Mouse (Mus musculus) brain, embryonic 18.5 days (tissue): ENCODE data around the gene Dnajc5.

Experiments used
- DNase-seq: peaks from one replicate; pipeline ENCODE4 v3.0.0-alpha.2; 2012; ENCODE audit warnings: low read depth, low spot score

Gene Dnajc5

GRCm38 (mm10) chr2:181511231-181511630 is 9.1 kb upstream of the Dnajc5 start:
- no peak for DNase-seq

DNA sequence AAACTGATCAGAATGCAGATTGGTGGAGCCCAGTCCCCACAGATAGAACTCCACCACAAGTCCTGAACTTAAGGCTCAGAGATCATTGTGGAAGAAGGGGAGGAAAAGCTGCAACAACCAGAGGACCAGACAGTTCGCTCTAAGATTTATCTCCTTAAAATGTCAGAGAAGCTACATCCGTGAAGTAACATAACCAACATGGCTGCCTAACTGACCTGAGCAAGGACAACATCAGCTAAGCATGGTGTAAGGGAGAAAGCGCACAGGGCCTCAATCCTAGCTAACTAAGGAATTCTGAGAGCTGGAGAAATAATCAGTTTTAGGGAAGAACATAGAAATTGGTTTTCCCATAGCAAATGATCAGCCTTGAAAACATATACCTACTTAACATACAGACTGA is 1.1 kb upstream of the Dnajc5 start:
- no peak for DNase-seq

DNA sequence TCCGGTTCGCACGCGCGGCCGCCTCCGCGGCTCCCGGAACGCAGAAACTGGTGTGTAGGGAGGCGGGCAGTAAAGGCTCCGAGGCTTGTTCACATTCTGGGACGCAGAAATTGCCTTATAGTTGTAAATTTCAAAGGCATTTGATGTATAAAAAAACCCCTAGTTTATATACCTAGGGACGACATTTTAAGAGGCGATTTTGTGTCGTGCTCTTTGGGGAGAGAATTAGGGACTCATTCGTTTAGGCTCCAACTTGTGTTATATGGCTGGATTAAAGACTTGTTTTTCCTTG is 597 bp downstream of the Dnajc5 start:
- DNase-seq, result no peak

- no peak for DNase-seq
These were observed 1.2 kb downstream of the Dnajc5 start for GRCm38 (mm10) chr2:181521491-181521890.

DNA sequence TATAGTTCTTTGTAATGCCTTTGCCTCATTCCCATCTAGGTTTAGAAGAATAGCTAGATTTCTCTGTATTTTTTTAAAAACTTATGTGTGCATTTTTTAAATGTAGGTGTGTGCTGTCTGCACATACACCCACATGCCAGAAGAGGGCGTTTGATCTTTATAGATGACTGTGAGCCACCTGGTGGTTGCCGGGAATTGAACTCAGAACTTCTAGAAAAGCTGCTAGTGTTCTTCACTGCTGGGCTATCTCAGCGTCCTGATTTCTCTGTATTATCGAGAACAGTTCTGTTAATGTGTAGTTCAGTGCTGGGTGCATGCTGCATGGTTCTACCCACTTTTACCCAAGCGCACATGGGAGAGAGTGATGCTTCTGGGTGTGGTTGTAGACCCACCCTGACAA is 2.5 kb downstream of the Dnajc5 start:
- DNase-seq, result no peak

DNA sequence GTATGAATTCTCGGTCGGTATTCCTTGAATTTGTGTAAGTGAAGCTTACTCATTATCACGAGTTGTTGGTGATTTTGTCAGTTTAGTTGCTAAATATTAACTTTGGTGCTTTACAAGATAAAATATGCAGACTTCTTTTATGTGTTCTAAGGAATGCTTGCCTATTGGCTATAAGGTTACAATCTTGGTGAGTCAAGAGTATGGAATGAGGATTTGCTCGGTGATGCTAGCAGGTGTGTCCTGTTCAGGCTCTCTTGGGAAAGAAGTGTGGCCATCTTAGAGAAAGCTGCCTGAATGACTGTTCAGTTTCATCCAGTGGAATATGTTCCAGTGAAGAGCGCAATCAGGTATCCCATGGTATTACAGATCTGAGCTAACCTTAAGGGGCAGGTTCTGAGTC is 5.2 kb downstream of the Dnajc5 start:
- no peak for DNase-seq

DNA sequence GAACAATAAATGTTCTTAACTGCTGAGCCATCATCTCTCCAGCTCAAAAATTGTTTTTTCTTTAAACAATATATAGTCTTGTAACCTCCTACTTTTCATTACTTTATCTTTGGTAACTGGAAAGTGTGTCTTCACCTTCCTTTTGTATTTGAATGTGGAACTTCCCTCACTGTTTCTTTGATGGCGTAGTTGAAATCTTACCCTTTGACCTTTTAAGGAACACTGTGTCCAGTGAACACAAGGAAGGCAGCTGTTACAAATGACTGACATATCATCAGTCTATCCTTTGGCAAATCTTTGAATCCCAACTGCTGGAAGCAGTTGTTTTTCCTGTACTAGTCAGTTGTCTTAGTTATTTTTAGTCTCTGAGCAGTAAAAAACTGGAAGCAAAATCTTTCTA is 8.8 kb downstream of the Dnajc5 start:
- DNase-seq, result no peak

DNA sequence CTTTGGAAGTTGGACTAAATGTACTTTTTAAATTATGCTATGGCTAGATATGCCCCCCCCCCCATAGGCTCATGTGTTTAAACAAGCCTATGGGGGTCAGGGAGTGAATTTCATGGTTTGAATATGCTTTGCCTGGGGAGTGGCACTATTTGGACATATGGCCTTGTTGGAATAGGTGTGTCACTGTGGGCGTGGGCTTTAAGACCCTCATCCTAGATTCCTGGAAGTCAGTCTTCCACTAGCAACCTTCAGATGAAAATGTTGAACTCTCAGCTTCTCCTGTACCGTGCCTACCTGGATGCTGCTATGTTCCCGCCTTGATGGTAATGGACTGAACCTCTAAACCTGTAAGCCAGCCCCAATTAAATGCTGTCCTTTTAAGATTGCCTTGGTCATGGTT is 12.3 kb downstream of the Dnajc5 start:
- DNase-seq, result no peak

GRCm38 (mm10) chr2:181536410-181536809 is 16.1 kb downstream of the Dnajc5 start:
- no peak for DNase-seq

DNA sequence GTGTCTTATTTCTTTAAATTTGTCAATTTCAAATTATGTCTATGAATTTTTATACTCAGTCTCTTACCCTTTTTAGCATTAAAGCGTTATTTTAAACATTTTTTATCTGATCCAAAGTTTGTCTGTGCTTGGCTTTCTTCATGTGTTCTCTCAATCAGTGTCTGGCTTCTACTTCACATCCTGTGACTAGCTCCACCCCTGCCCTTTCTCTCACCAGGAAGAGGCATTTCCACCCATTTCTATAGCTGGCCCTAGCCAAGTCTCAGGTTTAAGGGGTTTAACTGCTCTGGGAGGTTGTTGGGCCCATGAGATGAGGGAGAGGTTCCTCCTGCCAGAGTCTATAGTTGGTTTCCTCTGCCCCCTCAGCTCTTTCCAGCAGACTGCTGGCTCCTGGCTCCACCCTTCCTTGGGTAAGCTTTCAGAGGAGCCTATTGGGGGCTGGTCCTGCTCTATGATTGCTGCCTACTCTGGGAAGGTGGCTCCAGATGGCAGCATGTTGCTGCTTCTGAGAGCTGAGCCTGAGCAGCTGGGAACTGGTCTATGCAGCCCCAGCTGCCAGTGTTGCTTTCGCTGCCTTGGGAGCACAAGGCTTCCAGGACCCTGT is 17.3 kb downstream of the Dnajc5 start:
- no peak for DNase-seq

DNA sequence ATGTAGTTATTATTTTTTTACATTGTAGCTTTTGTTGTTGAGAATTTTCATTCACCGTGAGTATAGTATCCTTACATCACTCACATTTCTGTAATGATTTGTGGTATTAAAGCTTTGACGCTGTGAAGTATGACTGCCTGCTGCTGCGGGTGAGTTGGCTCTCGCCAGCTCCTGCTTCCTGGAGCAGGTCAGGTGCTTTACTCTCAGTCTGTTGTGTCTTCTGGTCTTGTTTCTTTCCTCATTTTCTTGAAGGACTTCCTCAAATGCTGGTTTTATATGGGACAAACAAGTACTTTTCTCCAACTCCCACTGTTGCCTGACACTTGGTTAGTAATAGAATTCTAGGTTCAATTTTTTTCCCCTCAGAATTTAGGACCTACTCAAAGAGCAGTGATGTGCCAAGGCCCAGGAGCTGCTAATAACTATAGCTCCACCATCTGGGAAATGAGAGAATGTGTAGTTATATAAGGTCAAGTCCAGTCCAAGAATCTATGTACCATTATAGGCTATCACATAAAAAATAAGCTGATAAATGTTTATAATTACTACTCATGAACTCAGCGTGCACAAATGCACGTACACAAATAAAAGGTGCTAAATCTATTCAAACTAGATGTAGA is 21.6 kb downstream of the Dnajc5 start:
- DNase-seq, result no peak

- DNase-seq, result no peak
These were observed 25.9 kb downstream of the Dnajc5 start for GRCm38 (mm10) chr2:181546142-181546541.

DNA sequence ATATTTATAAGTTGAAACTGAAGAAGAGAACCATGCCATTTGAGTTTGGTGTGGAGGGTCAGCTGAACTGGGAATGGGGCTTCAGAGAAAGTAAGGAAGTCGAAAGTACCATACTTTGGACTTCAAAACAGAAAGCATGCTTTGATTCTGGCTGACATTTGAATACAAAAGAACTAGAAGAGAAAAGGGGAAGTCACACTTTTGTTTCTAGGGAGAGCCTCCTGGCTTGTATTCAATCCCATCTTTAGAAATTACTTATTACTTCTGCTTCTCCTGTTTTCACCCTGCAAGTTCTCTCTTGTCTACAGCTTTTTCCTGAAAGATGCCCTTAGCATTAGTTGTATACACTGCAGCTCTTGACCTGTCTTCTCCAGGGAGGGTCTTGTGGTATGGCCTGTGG is 27.9 kb downstream of the Dnajc5 start:
- DNase-seq, result no peak

DNA sequence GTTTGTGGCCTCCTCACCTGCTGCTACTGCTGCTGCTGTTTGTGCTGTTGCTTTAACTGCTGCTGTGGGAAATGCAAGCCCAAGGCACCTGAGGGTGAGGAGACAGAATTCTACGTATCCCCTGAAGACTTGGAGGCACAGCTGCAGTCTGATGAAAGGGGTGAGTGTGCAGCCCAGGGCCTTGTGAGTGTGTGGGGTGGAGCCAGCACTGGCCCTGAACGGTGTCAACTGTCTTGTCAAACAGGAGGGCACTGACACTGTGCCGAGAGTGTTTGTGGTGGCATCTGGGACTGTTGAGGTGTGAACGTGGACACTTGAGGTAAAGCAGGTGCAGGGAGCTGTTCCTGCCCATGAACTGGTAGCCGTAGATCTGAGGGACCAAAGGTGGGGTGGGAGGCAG is 28.4 kb downstream of the Dnajc5 start:
- DNase-seq, result no peak

DNA sequence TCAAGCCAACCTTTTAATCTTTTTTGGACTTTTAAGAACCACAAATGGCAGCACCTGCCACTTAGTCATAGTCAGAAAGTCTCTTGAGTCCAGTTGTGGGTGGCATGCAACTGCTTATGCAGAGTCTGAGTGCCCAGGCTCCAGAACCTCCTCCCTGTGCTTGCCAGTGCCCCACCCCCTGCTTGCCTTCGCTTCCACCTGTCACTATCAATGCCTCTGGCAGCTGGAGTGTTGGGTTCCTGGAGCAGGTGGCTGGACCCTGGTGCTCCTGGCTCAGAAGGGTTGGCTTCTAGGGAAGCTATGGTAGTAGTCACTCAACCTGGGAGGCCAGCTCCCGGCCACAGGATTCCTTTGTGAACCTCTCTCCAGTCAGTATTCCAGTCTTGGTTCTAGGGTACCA is 29.9 kb downstream of the Dnajc5 start:
- no peak for DNase-seq

- no peak for DNase-seq
These were observed 33.5 kb downstream of the Dnajc5 start for GRCm38 (mm10) chr2:181553772-181554171.

GRCm38 (mm10) chr2:181567338-181567737 is 47.1 kb downstream of the Dnajc5 start:
- no peak for DNase-seq

GRCm38 (mm10) chr2:181568272-181569008 is 48.2 kb downstream of the Dnajc5 start:
- no peak for DNase-seq

DNA sequence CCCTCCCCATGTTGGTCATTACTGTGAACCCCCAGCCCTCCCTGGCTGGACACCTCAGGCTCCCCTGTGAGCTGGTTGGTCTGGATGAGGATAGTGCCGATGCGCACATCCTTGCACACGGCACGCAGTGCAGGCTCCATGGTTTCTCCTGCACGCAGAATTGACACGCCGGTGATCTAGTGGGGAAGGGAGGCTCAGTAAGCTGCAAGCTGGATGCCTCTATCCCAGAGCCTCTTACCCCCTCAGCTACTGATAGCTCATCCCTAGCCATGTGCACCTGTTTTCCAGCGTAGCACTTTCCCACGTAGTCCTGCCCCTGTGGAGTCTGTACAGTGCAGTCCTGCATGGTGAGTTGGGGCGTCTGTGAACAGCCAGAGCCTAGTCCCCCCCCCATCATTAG is 49.6 kb downstream of the Dnajc5 start:
- no peak for DNase-seq

DNA sequence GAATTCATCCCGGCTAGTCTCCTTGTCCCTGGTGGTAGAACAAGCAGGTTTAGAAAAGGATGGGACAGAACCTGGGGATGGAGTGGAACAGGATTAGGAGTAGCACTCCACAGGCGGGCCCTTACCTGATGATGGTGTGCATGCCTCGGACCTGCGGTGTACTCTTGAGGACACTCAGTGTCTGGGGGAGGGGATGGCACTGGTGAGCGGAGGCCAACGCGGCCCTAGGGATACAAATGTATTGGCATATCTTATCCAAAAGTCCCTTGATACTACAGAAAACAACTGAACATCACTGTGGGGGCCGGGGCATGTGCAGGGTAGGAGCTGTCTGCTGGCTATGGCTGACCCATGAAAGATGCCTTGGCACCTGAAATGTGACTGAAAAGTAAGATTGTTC is 50.1 kb downstream of the Dnajc5 start:
- no peak for DNase-seq

DNA sequence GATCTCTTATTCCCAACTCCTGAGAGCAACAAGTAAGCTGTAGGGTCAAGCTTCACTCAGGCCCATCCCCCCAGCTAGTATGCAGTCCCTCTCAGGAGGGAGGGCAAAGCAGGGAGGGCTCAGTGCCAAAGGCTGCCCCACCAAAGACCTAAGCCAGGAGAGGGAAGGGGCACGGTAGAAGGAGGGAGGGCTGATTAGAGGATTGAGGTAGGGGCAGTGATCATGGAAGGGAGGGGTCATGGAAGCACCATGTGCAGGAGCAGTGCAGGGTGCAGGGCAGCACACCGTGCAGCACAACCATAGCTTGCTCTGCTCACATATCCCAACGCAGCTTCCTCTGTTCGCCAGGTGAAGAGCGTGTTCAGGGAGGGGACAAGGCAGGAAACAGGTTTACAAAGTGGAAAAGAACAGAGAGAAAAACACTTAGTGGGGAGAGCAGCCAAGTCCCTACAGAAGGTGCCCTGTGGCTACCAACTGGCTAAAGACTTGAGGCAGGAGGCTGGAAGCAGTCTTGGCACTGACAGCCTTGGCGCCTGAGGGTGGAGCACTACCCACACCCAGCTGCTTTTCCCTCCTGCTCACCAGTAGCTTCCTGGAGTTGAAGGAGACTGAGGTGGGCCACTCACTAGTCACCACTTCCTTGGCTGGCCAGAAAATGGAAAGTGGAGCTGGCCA is 50.8 kb downstream of the Dnajc5 start:
- no peak for DNase-seq

- no peak for DNase-seq
These were observed 51.8 kb downstream of the Dnajc5 start for GRCm38 (mm10) chr2:181571941-181572670.
